Mouse (Mus musculus) bone marrow, adult 2 months (tissue): ENCODE results near the gene Sox2. TPM values are rescaled to one million over a fixed set of nuclear protein-coding genes. Genes with fewer than 3 reads are reported as not detected.

Source experiments
- H3K27ac ChIP-seq: fragments of 200-500 bp; 2 replicates; pipeline ENCODE4 v1.5.1; 2012; ENCODE audit warnings: low read depth, mild to moderate bottlenecking, control low read depth, inconsistent platforms, low read length; ENCODE audit not compliant: control insufficient read depth, poor library complexity, insufficient read depth
- H3K4me1 ChIP-seq: fragments of 200-500 bp; 2 replicates; pipeline ENCODE4 v1.6.1; 2011; ENCODE audit warnings: low read length; ENCODE audit not compliant: control insufficient read depth, insufficient read depth
- H3K4me3 ChIP-seq: fragments of 200-500 bp; replicated peaks from 2 replicates; pipeline ENCODE3; 2011; ENCODE audit warnings: mild to moderate bottlenecking, low read depth, low read length, control low read depth; ENCODE audit not compliant: control insufficient read depth
- CTCF ChIP-seq: fragments of 200-500 bp; IDR thresholded peaks from 2 replicates; pipeline ENCODE4 v1.5.1; 2011; ENCODE audit warnings: low read length, control low read depth; ENCODE audit not compliant: control insufficient read depth, insufficient read depth
- POLR2A ChIP-seq: fragments of 200-500 bp; IDR thresholded peaks from 2 replicates; pipeline ENCODE4 v1.6.1; 2011; ENCODE audit warnings: low read depth, mild to moderate bottlenecking, control low read depth, low read length, borderline replicate concordance; ENCODE audit not compliant: control insufficient read depth
- WGBS: fragments of 180-500 bp; shearing (Covaris S2); methylation state at CpG from one replicate; pipeline ENCODE4 v1.1.7; 2018; 5-methylcytosine and 5-hydroxymethylcytosine counted together
- polyA plus RNA-seq: library from polyadenylated mRNA; stranded (reverse); fragments of >200 nt; gene quantifications from 2 replicates; pipeline ENCODE4 v1.2.4, GENCODE M21; 2011; ENCODE audit warnings: low replicate concordance; ENCODE audit not compliant: missing spikeins, insufficient read depth, insufficient read length

Sox2 gene
- polyA plus RNA-seq, 1 experiment = 11.5 TPM

- H3K4me1 ChIP-seq = no peaks in the 10 kb centered on the region
- no peak overlapping the region for H3K4me3 ChIP-seq
- 7% methylated on average over 19 of the region's 19 CpGs for WGBS
- H3K27ac ChIP-seq = no peak overlapping the region
- TF ChIP-seq POLR2A (no peak), CTCF (no peak)
Observed at GRCm38 (mm10) chr3:34648105-34648832, 1.9 kb upstream of the Sox2 start.

GRCm38 (mm10) chr3:34648833-34649719 is 1.1 kb upstream of the Sox2 start:
- TF ChIP-seq POLR2A = no peak
- TF ChIP-seq CTCF = no peak
- H3K4me3 ChIP-seq = no peak overlapping the region

GRCm38 (mm10) chr3:34650621-34651361 is 586 bp downstream of the Sox2 start:
- TF ChIP-seq POLR2A = no peak
- TF ChIP-seq CTCF = no peak
- 3% methylated on average over 67 of the region's 67 CpGs for whole genome bisulfite sequencing
- Histone ChIP-seq H3K4me3 (no peak overlapping the region), H3K4me1 (no peaks in the 10 kb centered on the region), H3K27ac (no peak overlapping the region)

More at GRCm38 (mm10) chr3:34648833-34649719, 1.1 kb upstream of the Sox2 start:
- Histone ChIP-seq H3K4me1 (no peaks in the 10 kb centered on the region), H3K27ac (no peak overlapping the region; the same call in 1 of the 2 replicates)
- WGBS = 5% methylated on average over 50 of the region's 50 CpGs

GRCm38 (mm10) chr3:34651486-34652170 is 1.4 kb downstream of the Sox2 start:
- Histone ChIP-seq H3K4me3 (no peak overlapping the region), H3K27ac (no peak overlapping the region), H3K4me1 (no peaks in the 10 kb centered on the region)
- WGBS = 7% methylated on average over 26 of the region's 26 CpGs
- no peak for TF ChIP-seq POLR2A
- TF ChIP-seq CTCF = no peak

GRCm38 (mm10) chr3:34652616-34653015 is 2.4 kb downstream of the Sox2 start:
- TF ChIP-seq POLR2A (no peak), CTCF (no peak)
- H3K4me3 ChIP-seq = no peak overlapping the region
- 5% methylated on average over 14 of the region's 14 CpGs for WGBS
- H3K4me1 ChIP-seq = no peaks in the 10 kb centered on the region
- H3K27ac ChIP-seq = no peak overlapping the region

- Histone ChIP-seq H3K27ac (no peak overlapping the region), H3K4me1 (no peaks in the 10 kb centered on the region), H3K4me3 (no peak overlapping the region)
- TF ChIP-seq POLR2A = no peak
- no peak for TF ChIP-seq CTCF
- 4% methylated on average over 26 of the region's 26 CpGs for WGBS
Observed at GRCm38 (mm10) chr3:34653235-34653976, 3.2 kb downstream of the Sox2 start.

- 5% methylated on average over 9 of the region's 9 CpGs for WGBS
- no peak overlapping the region for H3K27ac ChIP-seq
- no peaks in the 10 kb centered on the region for H3K4me1 ChIP-seq
- no peak overlapping the region for H3K4me3 ChIP-seq
- TF ChIP-seq POLR2A = no peak
- no peak for TF ChIP-seq CTCF
Observed at GRCm38 (mm10) chr3:34653977-34654500, 3.8 kb downstream of the Sox2 start.
